Mouse (Mus musculus): Measurements from ENCODE around the gene Clec2g. TPM values are rescaled to one million over a fixed set of nuclear protein-coding genes. Genes with fewer than 3 reads are reported as not detected.
"Not testable (repeated sequence)": the region's sequence is repeated elsewhere in the genome, so short reads cannot be mapped to it uniquely, and the experiment has no call there.

The Clec2g gene
- polyA plus RNA-seq, 2 experiments, result not detected

DNA sequence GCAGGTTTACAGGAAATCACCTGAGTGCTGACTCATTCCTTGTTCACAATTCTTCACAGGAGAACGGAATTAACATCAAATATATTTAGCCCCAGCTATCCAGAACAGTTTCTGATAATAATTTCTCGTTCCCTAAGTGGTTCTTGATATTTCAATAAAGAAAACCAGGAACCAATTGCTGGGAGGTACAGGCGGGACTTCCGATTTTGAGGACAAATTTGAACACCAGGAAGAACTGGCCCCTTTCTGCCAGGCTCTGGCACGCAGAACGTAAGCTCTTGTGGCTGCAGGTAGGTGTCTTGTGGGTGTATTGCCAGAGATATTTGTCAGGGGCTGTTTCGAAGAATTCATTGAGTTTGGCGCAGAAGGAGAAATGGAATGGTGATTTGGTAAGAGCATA, 74.4 kb downstream of the Clec2g start:
- H3K9me3 ChIP-seq (ENCODE audit: control insufficient read depth, low read length), result no peaks in the 10 kb centered on the region
- TF ChIP-seq CTCF (IDR thresholded peaks at IDR 0.05; ENCODE audit: low read depth), result no peak
- no peak for TF ChIP-seq EP300 (IDR thresholded peaks at IDR 0.05; ENCODE audit: low read depth)
- no peak overlapping the region for H3K27ac ChIP-seq
- H3K4me1 ChIP-seq (replicated peaks; ENCODE audit: control insufficient read depth in 2 of 2, insufficient read depth in 2 of 2, low read length in 1 of 2), result no peaks in the 10 kb centered on the region
- no peak overlapping the region for H3K4me3 ChIP-seq (ENCODE audit: insufficient read depth in 1 of 2, low read depth in 2 of 2, low read length in 2 of 2)
- DNase-seq (ENCODE audit: low read depth in 3 of 3, low spot score in 3 of 3) (no peak), ATAC-seq (ENCODE audit: insufficient read depth) (no peak)
- H3K27me3 ChIP-seq (ENCODE audit: control insufficient read depth, insufficient read depth, low read length), result no peaks in the 10 kb centered on the region
- H3K9ac ChIP-seq (replicated peaks), result no peak overlapping the region
- 69% methylated on average over 8 of the region's 8 CpGs for WGBS (ENCODE audit: insufficient replicate concordance)
- no peak overlapping the region for H3K4me2 ChIP-seq (ENCODE audit: low read depth)
- H3K36me3 ChIP-seq (replicated peaks; ENCODE audit: control insufficient read depth, insufficient read depth, low read depth), result no peaks in the 10 kb centered on the region

DNA sequence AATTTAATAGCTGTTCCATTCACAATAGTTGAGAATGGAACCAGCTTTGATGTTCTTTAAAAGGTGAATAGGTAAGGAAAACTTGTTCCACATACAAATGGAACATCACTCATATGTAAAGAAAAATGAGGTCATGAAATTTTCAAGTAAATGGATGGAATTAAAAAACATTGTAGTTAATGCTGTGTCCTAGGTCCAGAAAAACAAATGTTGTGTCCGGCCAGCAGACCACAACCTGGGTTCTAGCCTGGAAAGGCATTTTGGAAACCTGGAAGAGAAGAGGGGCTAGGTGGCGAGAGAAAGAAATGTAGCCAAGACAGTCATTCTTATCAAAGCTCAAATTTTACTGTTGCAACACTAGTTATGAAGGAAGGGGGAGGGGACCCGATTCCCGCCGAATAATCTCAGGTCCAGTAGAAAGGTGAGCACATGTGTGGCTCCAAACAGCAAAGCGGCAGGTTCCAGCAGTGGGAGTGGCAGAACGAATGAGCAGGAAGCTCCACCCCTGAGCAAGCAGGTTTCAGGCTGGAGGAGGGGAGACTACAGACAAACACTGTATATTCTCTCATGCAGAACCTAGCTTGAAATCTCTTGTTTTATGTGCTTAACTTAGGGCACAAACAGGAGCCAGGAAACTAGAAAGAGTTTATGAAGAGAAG, 75.8 kb downstream of the Clec2g start:
- H3K9me3 ChIP-seq (ENCODE audit: control insufficient read depth, low read length); H3K9ac ChIP-seq (replicated peaks); H3K4me1 ChIP-seq (replicated peaks; ENCODE audit: control insufficient read depth in 2 of 2, insufficient read depth in 2 of 2, low read length in 1 of 2); ATAC-seq (ENCODE audit: insufficient read depth); DNase-seq (ENCODE audit: low read depth in 3 of 3, low spot score in 3 of 3); H3K36me3 ChIP-seq (replicated peaks; ENCODE audit: control insufficient read depth, insufficient read depth, low read depth); H3K27me3 ChIP-seq (ENCODE audit: control insufficient read depth, insufficient read depth, low read length); H3K4me2 ChIP-seq (ENCODE audit: low read depth); H3K4me3 ChIP-seq (ENCODE audit: insufficient read depth in 1 of 2, low read depth in 2 of 2, low read length in 2 of 2); H3K27ac ChIP-seq: not testable (repeated sequence)
- WGBS (ENCODE audit: insufficient replicate concordance), result 56% methylated on average over 7 of the region's 7 CpGs

DNA sequence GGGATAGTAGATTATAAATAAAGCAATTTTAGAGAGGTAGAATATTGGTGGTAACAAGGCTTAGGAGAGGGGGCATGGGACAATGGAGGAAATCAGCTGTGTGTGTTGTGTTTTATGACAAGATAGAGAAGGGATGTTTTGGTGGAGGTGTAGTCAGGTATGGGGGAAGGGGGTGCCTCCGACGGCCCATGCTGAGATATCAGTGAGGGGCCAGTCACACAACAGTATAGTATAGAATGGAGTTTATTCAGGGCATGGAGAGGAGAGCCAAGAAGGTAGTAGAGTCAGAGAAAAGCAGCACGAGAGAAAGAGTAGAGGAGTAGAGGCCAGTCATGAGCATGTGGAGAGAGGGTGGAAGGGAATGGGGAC, 76.3 kb downstream of the Clec2g start:
- ATAC-seq (ENCODE audit: insufficient read depth), result no peak
- DNase-seq (ENCODE audit: low read depth in 3 of 3, low spot score in 3 of 3), result no peak
- Histone ChIP-seq H3K27ac (no peak overlapping the region), H3K9me3 (ENCODE audit: control insufficient read depth, low read length) (no peaks in the 10 kb centered on the region), H3K36me3 (replicated peaks; ENCODE audit: control insufficient read depth, insufficient read depth, low read depth) (no peaks in the 10 kb centered on the region), H3K27me3 (ENCODE audit: control insufficient read depth, insufficient read depth, low read length) (no peaks in the 10 kb centered on the region), H3K4me3 (ENCODE audit: insufficient read depth in 1 of 2, low read depth in 2 of 2, low read length in 2 of 2) (no peak overlapping the region), H3K4me2 (ENCODE audit: low read depth) (no peak overlapping the region), H3K4me1 (replicated peaks; ENCODE audit: control insufficient read depth in 2 of 2, insufficient read depth in 2 of 2, low read length in 1 of 2) (no peaks in the 10 kb centered on the region), H3K9ac (replicated peaks) (no peak overlapping the region)
- no peak for TF ChIP-seq EP300 (IDR thresholded peaks at IDR 0.05; ENCODE audit: low read depth)
- WGBS (ENCODE audit: insufficient replicate concordance), result 71% methylated on average over 3 of the region's 3 CpGs

DNA sequence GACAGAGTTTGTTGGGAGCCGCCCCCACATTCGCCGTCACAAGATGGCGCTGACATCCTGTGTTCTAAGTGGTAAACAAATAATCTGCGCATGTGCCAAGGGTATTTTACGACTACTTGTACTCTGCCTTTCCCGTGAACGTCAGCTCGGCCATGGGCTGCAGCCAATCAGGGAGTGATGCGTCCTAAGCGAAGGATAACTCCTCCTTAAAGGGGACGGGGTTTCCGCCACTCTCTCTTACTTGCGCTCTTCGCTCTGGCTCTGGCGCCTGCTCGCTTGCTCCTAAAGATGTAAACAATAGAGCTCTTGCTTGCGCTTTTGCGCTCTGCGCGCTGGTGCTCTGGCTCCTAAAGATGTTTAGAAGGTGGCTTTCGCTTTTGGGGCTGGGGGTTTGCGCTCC, 77.8 kb downstream of the Clec2g start:
- H3K4me2 ChIP-seq (ENCODE audit: low read depth); H3K36me3 ChIP-seq (replicated peaks; ENCODE audit: control insufficient read depth, insufficient read depth, low read depth); H3K27ac ChIP-seq; H3K4me1 ChIP-seq (replicated peaks; ENCODE audit: control insufficient read depth in 2 of 2, insufficient read depth in 2 of 2, low read length in 1 of 2); H3K4me3 ChIP-seq (ENCODE audit: insufficient read depth in 1 of 2, low read depth in 2 of 2, low read length in 2 of 2); H3K27me3 ChIP-seq (ENCODE audit: control insufficient read depth, insufficient read depth, low read length); H3K9ac ChIP-seq (replicated peaks); H3K9me3 ChIP-seq (ENCODE audit: control insufficient read depth, low read length); ATAC-seq (ENCODE audit: insufficient read depth); DNase-seq (ENCODE audit: low read depth in 3 of 3, low spot score in 3 of 3): not testable (repeated sequence)
- WGBS (ENCODE audit: insufficient replicate concordance), result 79% methylated on average over 17 of the region's 23 CpGs

DNA sequence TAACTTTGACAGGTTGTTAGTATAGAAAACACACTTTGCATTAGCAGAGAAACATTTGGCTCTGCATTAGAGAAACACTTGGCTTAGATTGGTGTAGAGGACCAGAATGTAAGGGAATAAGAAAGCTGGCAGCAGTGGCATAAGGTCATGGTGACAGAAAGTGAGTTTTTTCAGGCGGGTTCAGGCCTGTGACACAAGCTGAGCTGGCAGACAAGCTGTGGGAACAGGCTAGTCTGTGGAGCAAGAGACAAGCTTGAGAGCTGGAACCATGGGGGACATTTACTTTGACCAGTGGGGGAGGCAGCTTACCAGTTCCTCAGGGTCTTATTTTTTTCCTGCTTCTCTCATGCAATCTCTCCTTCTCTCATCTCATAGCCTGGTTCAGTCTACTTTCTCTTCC, 78.8 kb downstream of the Clec2g start:
- H3K9ac ChIP-seq (replicated peaks), result no peak overlapping the region
- no peaks in the 10 kb centered on the region for H3K27me3 ChIP-seq (ENCODE audit: control insufficient read depth, insufficient read depth, low read length)
- ATAC-seq (ENCODE audit: insufficient read depth) (no peak), DNase-seq (ENCODE audit: low read depth in 3 of 3, low spot score in 3 of 3) (no peak)
- no peaks in the 10 kb centered on the region for H3K9me3 ChIP-seq (ENCODE audit: control insufficient read depth, low read length)
- H3K4me1 ChIP-seq (replicated peaks; ENCODE audit: control insufficient read depth in 2 of 2, insufficient read depth in 2 of 2, low read length in 1 of 2), result no peaks in the 10 kb centered on the region
- no peaks in the 10 kb centered on the region for H3K36me3 ChIP-seq (replicated peaks; ENCODE audit: control insufficient read depth, insufficient read depth, low read depth)
- TF ChIP-seq CTCF (IDR thresholded peaks at IDR 0.05; ENCODE audit: low read depth), result no peak
- no peak for TF ChIP-seq EP300 (IDR thresholded peaks at IDR 0.05; ENCODE audit: low read depth)
- H3K4me2 ChIP-seq (ENCODE audit: low read depth), result no peak overlapping the region
- no peak overlapping the region for H3K27ac ChIP-seq
- 32% methylated on average over 1 of the region's 1 CpGs for WGBS (ENCODE audit: insufficient replicate concordance)
- H3K4me3 ChIP-seq (ENCODE audit: insufficient read depth in 1 of 2, low read depth in 2 of 2, low read length in 2 of 2), result no peak overlapping the region
